Mouse (Mus musculus) right cerebral cortex, postnatal 36 days (tissue): ENCODE measurements around the gene Bpi.

ENCODE experiments used
- DNase-seq, 2 experiments: peaks; one replicate each; pipeline ENCODE4 v3.0.0; 2022; ENCODE audit warnings: low spot score in 2 of 2, mixed read lengths in 1 of 2

Bpi gene

GRCm38 (mm10) chr2:158285655-158286054 lies 27.8 kb downstream of the Bpi start:
- no peak for DNase-seq

- DNase-seq = no peak
These were observed 37.8 kb downstream of the Bpi start for GRCm38 (mm10) chr2:158295700-158296099.

GRCm38 (mm10) chr2:158299203-158299602 lies 41.3 kb downstream of the Bpi start:
- DNase-seq = no peak

GRCm38 (mm10) chr2:158299731-158300130 lies 41.8 kb downstream of the Bpi start:
- DNase-seq = no peak

GRCm38 (mm10) chr2:158302807-158303206 lies 44.9 kb downstream of the Bpi start:
- DNase-seq = no peak

GRCm38 (mm10) chr2:158305948-158306695 lies 48.2 kb downstream of the Bpi start, which contains the start of gene Lbp:
Gene Lbp (plus strand): TSS chr2:158306493.
- no peak for DNase-seq

- no peak for DNase-seq
These were observed 48.8 kb downstream of the Bpi start for GRCm38 (mm10) chr2:158306696-158307049.

- no peak for DNase-seq
These were observed 50.4 kb downstream of the Bpi start for GRCm38 (mm10) chr2:158308276-158308675.

GRCm38 (mm10) chr2:158313089-158313488 lies 55.2 kb downstream of the Bpi start:
- no peak for DNase-seq

- DNase-seq = no peak
These were observed 58.5 kb downstream of the Bpi start for GRCm38 (mm10) chr2:158316371-158316770.

GRCm38 (mm10) chr2:158317026-158317425 lies 59.1 kb downstream of the Bpi start:
- peak; percentile 45 to 56 for DNase-seq

- no peak for DNase-seq
These were observed 63.7 kb downstream of the Bpi start for GRCm38 (mm10) chr2:158321596-158321995.

GRCm38 (mm10) chr2:158322845-158323244 lies 65.0 kb downstream of the Bpi start:
- no peak for DNase-seq

GRCm38 (mm10) chr2:158324531-158325190 lies 66.8 kb downstream of the Bpi start:
- DNase-seq = peak in 1 of 2 experiments; percentile 15

GRCm38 (mm10) chr2:158325609-158326008 lies 67.7 kb downstream of the Bpi start:
- DNase-seq = no peak
